Mouse (Mus musculus): ENCODE measurements at regions not wholly inside any gene's neighbourhood (a gene's known extent, or its start where the extent isn't known, plus 50 kb on each side); places are given as distances from the start of the nearest gene placed in this dataset.

DNA sequence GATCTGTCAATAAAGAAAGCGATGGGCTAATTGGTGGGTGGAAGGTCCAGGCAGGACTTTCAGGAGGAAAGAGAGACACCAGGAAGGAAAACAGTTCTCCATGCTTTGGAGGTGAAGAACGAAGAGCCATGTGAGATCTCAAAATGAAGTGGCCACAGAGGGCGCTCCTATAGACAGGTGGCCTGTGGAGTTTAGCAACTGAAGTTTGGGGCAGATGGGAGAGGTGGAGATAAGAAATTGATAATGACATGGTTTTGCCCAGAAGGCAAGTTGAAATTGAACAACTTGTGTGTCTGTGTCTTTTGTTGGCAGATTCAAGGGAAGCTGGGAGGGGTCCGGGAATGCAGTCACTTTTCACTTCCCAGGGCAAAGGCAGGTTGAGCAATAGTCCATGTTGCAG is 170.2 kb upstream of the P2ry1 start:
- Histone ChIP-seq H3K4me3 (ENCODE audit: insufficient read depth in 1 of 2, low read depth in 2 of 2, low read length in 2 of 2) (no peak overlapping the region), H3K36me3 (replicated peaks; ENCODE audit: control insufficient read depth, insufficient read depth, low read depth) (no peaks in the 10 kb centered on the region), H3K9me3 (ENCODE audit: control insufficient read depth, low read length) (no peaks in the 10 kb centered on the region), H3K4me2 (ENCODE audit: low read depth) (no peak overlapping the region), H3K9ac (replicated peaks) (no peak overlapping the region), H3K4me1 (replicated peaks; ENCODE audit: control insufficient read depth in 2 of 2, insufficient read depth in 2 of 2, low read length in 1 of 2) (peaks cover 4 to 5% of the 10 kb centered on the region in 2 experiments; a peak in 2 of 4 replicates), H3K27me3 (ENCODE audit: control insufficient read depth, insufficient read depth, low read length) (no peaks in the 10 kb centered on the region), H3K27ac (no peak overlapping the region)
- 47% methylated on average over 4 of the region's 4 CpGs for WGBS (ENCODE audit: insufficient replicate concordance)
- DNase-seq (ENCODE audit: low read depth in 3 of 3, low spot score in 3 of 3): peak; percentile 46 to 63 (median 48)
- TF ChIP-seq EP300 (IDR thresholded peaks at IDR 0.05; ENCODE audit: low read depth): peak; percentile 81
- TF ChIP-seq CTCF (IDR thresholded peaks at IDR 0.05; ENCODE audit: low read depth): peak; percentile 61
- peak; percentile 76 for ATAC-seq (ENCODE audit: insufficient read depth)

DNA sequence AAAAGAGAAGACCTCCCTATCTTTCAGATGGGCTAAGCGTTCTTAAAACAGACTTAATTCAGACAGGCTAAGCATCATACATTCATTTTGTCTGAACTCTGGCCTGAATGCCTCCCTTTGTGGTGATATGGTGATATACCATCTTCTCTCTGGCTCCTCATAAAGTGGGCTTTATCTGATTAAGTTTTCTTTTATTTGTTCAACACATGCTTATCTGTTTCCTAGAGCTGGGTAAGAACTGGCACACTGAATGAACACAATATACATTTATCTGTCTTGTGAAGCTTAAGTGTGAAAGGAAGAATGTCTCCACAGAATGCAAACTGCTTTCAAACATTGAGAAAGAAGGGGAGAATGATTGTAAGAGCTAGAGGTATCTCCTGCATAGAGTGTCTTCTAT is 160.7 kb upstream of the P2ry1 start:
- no peak overlapping the region for H3K9ac ChIP-seq (replicated peaks)
- WGBS (ENCODE audit: insufficient replicate concordance): 89% methylated on average over 1 of the region's 1 CpGs
- H3K4me1 ChIP-seq (replicated peaks; ENCODE audit: control insufficient read depth in 2 of 2, insufficient read depth in 2 of 2, low read length in 1 of 2): peaks cover 6 to 11% of the 10 kb centered on the region in 2 experiments
- DNase-seq (ENCODE audit: low read depth in 3 of 3, low spot score in 3 of 3) (no peak), ATAC-seq (ENCODE audit: insufficient read depth) (no peak)
- no peak overlapping the region for H3K4me2 ChIP-seq (ENCODE audit: low read depth)
- H3K27me3 ChIP-seq (ENCODE audit: control insufficient read depth, insufficient read depth, low read length): no peaks in the 10 kb centered on the region
- H3K9me3 ChIP-seq (ENCODE audit: control insufficient read depth, low read length): no peaks in the 10 kb centered on the region
- TF ChIP-seq CTCF (IDR thresholded peaks at IDR 0.05; ENCODE audit: low read depth) (no peak), EP300 (IDR thresholded peaks at IDR 0.05; ENCODE audit: low read depth) (no peak)
- no peak overlapping the region for H3K27ac ChIP-seq
- no peak overlapping the region for H3K4me3 ChIP-seq (ENCODE audit: insufficient read depth in 1 of 2, low read depth in 2 of 2, low read length in 2 of 2)
- H3K36me3 ChIP-seq (replicated peaks; ENCODE audit: control insufficient read depth, insufficient read depth, low read depth): no peaks in the 10 kb centered on the region

DNA sequence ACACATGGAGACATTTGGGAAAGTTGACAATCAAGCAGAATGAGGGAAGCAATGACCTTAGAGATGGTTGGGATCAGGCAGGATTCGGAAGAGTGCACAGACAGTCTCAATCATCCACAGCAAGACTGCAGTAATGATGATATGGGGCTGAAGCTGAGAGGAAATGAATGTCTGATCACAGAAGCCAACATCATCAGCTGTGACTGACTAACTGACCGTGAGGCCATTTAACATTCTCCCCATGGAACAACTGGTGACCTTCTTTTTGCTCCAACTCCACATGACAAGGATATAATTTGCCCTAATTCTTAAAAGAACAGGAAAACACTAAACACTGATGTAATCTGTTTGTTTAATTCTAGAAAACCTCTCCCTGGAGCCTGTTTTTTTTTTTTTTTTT is 157.3 kb upstream of the P2ry1 start:
- Histone ChIP-seq H3K9ac (replicated peaks) (no peak overlapping the region), H3K9me3 (ENCODE audit: control insufficient read depth, low read length) (no peaks in the 10 kb centered on the region), H3K4me3 (ENCODE audit: insufficient read depth in 1 of 2, low read depth in 2 of 2, low read length in 2 of 2) (no peak overlapping the region), H3K4me2 (ENCODE audit: low read depth) (no peak overlapping the region), H3K27me3 (ENCODE audit: control insufficient read depth, insufficient read depth, low read length) (no peaks in the 10 kb centered on the region), H3K36me3 (replicated peaks; ENCODE audit: control insufficient read depth, insufficient read depth, low read depth) (no peaks in the 10 kb centered on the region), H3K4me1 (replicated peaks; ENCODE audit: control insufficient read depth in 2 of 2, insufficient read depth in 2 of 2, low read length in 1 of 2) (peaks cover 6 to 11% of the 10 kb centered on the region in 2 experiments), H3K27ac (no peak overlapping the region)
- DNase-seq (ENCODE audit: low read depth in 3 of 3, low spot score in 3 of 3) (no peak), ATAC-seq (ENCODE audit: insufficient read depth) (no peak)
- 54% methylated on average over 2 of the region's 2 CpGs for WGBS (ENCODE audit: insufficient replicate concordance)
- TF ChIP-seq CTCF (IDR thresholded peaks at IDR 0.05; ENCODE audit: low read depth) (no peak), EP300 (IDR thresholded peaks at IDR 0.05; ENCODE audit: low read depth) (no peak)

DNA sequence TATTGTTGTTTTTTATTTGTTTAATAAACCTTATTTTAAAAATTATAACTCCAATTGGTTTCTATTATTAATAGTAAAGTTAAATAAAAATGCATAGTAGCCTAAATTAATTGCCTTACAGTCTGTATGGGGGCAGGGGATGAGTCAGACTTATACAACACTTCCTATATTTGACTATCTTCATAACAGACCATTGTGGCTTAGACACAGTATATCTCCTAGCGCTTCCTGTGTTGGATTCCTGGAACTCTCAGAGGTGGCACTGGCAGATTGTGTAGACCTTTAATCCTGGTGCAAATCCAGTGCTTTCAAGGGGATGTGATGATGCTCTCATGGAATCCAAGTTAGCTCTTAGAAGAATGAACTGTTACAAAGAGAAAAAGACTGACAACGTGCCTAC is 154.2 kb upstream of the P2ry1 start:
- Histone ChIP-seq H3K27ac (no peak overlapping the region), H3K4me3 (ENCODE audit: insufficient read depth in 1 of 2, low read depth in 2 of 2, low read length in 2 of 2) (no peak overlapping the region), H3K27me3 (ENCODE audit: control insufficient read depth, insufficient read depth, low read length) (no peaks in the 10 kb centered on the region), H3K4me2 (ENCODE audit: low read depth) (no peak overlapping the region), H3K9me3 (ENCODE audit: control insufficient read depth, low read length) (no peaks in the 10 kb centered on the region), H3K9ac (replicated peaks) (no peak overlapping the region), H3K36me3 (replicated peaks; ENCODE audit: control insufficient read depth, insufficient read depth, low read depth) (no peaks in the 10 kb centered on the region), H3K4me1 (replicated peaks; ENCODE audit: control insufficient read depth in 2 of 2, insufficient read depth in 2 of 2, low read length in 1 of 2) (peaks cover 2 to 6% of the 10 kb centered on the region in 2 experiments)
- DNase-seq (ENCODE audit: low read depth in 3 of 3, low spot score in 3 of 3): no peak
- peak; percentile 43; the same call in 1 of the 2 replicates for ATAC-seq (ENCODE audit: insufficient read depth)
- TF ChIP-seq EP300 (IDR thresholded peaks at IDR 0.05; ENCODE audit: low read depth) (no peak), CTCF (IDR thresholded peaks at IDR 0.05; ENCODE audit: low read depth) (no peak)
- 48% methylated on average over 2 of the region's 2 CpGs for WGBS (ENCODE audit: insufficient replicate concordance)

DNA sequence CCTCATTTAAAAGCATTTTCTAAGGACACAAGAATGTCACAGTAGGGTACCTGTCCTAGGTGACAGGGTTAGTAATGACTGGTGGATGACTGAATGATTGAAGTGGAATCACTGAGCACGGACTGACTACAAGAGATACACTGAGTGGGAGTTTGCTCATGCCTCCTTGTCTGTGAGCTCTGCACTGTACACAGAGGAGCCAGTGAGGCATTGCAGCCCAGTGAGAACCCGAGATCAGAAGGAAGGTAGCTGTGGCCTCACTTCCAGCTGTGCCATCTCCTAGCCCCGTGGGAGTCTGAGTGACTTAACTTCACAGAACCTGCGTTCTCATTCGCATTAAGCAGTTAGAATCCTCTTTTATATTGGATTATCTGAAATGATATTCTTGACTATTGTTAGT is 148.8 kb upstream of the P2ry1 start:
- DNase-seq (ENCODE audit: low read depth in 3 of 3, low spot score in 3 of 3): no peak
- no peak overlapping the region for H3K27ac ChIP-seq
- ATAC-seq (ENCODE audit: insufficient read depth): no peak
- WGBS (ENCODE audit: insufficient replicate concordance): 47% methylated on average over 5 of the region's 5 CpGs
- no peaks in the 10 kb centered on the region for H3K36me3 ChIP-seq (replicated peaks; ENCODE audit: control insufficient read depth, insufficient read depth, low read depth)
- no peaks in the 10 kb centered on the region for H3K27me3 ChIP-seq (ENCODE audit: control insufficient read depth, insufficient read depth, low read length)
- no peak overlapping the region for H3K9ac ChIP-seq (replicated peaks)
- TF ChIP-seq CTCF (IDR thresholded peaks at IDR 0.05; ENCODE audit: low read depth) (no peak), EP300 (IDR thresholded peaks at IDR 0.05; ENCODE audit: low read depth) (no peak)
- H3K4me3 ChIP-seq (ENCODE audit: insufficient read depth in 1 of 2, low read depth in 2 of 2, low read length in 2 of 2): no peak overlapping the region
- no peaks in the 10 kb centered on the region for H3K9me3 ChIP-seq (ENCODE audit: control insufficient read depth, low read length)
- H3K4me1 ChIP-seq (replicated peaks; ENCODE audit: control insufficient read depth in 2 of 2, insufficient read depth in 2 of 2, low read length in 1 of 2): peaks cover 0 to 2% of the 10 kb centered on the region in 2 experiments; a peak in 1 of 4 replicates
- H3K4me2 ChIP-seq (ENCODE audit: low read depth): no peak overlapping the region
